Mouse (Mus musculus): Measurements from ENCODE around the gene Fastkd5.
"Not testable (repeated sequence)": the region's sequence is repeated elsewhere in the genome, so short reads cannot be mapped to it uniquely, and the experiment has no call there.

Fastkd5 gene

DNA sequence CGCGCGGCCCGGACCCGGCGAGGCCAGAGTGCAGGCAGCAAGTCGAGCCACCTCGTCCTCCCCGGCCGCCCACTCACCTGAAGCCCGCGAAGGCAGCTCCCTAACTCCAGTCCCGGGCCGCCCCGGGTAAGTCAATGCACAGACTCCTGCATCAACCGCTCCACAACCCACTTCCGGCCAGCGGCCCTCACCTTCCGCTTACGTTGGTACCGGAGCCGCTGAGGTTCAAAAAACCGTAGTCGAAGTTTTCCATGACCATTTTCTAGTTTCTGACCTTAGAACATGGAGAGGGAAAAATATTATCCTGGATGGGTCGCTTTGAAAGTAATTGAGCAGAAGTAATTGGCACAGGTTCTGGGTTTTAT lies at the start of gene Fastkd5, which contains the start of gene Ubox5:
TSS of gene Fastkd5 (minus strand) at position 189 of the 365 bp plus-strand sequence.
TSS of gene Ubox5 (minus strand) at position 200 of the 365 bp plus-strand sequence.
- peak; percentile 81 to 82 for DNase-seq (ENCODE audit: low spot score in 2 of 2)

DNA sequence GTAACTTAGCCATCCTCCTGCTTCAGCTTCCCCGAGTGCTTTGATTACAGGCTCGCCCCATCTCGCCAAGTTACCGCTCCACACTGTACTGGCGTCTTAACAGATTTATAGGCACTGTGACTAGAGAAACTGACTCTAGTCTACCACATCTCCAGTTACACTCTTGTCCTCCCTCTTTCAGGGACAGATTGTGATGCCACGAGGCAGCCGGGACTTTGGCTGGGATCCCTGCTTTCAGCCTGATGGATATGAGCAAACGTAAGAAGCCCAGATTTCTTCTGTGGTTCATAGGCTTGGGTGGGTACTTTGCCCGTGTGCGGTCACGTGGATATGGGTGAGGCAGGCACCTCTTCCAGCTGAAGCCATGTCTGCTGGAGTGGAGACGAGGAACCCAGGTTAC lies 49.3 kb upstream of the Fastkd5 start:
- no peak for DNase-seq (ENCODE audit: low spot score in 2 of 2)

DNA sequence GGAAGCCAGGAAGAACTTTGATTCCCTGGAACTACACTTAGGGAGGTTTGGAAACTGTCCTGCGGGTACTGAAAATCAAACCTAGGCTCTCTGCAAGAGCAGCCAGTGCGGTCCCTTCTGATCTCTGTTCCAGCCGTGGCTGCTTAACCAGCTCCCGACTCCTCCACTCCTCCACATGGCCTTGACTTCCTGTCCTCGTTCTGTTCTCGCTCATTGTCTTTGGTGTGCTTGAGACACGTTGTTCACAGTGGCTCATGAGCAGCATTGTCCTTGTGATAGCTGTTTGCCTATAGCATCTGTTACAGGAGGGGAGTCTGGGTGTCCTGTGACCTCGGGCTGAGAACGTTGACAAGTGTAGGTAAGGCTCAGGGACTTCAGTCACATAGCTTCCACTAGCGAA lies 47.4 kb upstream of the Fastkd5 start:
- DNase-seq (ENCODE audit: low spot score in 2 of 2) = no peak

DNA sequence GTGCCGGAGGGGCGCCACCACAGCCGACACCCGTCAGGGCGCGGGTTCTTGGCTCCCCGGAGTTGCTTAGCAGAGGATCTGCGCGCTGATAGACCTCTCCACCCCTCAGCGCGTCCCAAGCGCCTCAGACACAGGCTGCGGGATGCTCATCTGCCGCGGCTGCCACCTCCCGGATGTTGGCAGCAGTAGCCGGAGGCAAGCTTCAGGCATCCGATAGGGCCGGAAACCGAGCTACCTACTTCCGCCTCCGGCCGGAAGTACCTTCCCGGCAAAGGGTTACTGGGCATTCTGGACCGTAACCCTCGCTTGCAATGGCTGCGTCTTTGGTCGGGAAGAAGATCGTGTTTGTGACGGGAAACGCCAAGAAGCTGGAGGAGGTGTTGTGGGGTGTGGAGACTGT lies 37.7 kb upstream of the Fastkd5 start, which contains the start of gene Itpa:
TSS of gene Itpa (plus strand) at position 52 of the 400 bp plus-strand sequence.
- DNase-seq (ENCODE audit: low spot score in 2 of 2) = peak; percentile 75 to 84

DNA sequence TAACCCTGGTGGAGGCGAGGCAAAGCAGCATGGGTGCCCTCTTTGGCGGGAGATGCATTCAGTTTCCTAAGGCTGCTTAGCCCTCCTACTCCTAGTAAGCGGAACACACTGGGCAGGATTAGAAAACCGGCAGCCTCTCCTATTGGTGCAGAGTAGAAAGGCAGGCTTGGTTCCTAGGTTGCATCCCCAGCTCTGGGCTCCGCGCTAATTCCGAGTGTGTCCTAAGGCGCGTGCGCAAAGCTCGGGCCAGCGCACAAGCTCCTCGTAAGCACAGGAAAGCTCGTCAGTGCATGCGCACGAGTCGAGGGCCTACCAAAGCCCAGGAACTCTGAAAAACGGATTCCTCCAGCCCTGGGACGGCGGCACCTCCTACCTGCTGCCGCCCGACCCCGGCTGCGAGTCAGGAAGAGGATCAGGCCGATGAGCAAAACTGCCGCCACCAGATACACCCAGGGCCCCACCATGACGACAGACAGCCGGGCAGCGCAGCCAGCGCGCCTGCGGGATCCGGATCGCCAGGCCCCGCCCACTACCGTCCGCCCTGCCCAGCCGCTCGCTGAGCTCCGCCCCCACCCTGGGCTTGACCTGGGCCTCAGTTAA lies 34.4 kb upstream of the Fastkd5 start, which contains the start of gene Ddrgk1:
TSS of gene Ddrgk1 (minus strand) at position 558 of the 600 bp plus-strand sequence.
- DNase-seq (ENCODE audit: low spot score in 2 of 2) = peak; percentile 87 to 88

DNA sequence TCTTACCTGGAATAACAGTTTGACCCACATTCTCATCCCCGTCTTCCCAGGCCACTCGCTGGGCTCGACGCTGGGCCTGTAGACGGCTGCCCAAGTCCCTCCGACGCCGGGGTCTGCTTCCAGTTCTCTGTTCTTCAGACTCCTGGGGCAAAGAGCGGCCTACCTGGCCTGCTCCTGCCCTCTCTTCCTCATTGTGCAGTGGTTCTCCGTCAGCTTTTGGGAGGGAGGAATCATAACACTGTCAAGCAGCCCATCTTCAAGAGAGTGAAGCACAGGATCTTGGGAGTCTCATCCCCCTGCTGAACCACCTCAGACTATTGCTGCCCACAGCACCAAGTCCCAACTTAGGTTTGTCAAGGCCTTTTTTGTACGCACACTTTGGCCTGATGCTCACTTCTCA lies 33.5 kb upstream of the Fastkd5 start:
- DNase-seq (ENCODE audit: low spot score in 2 of 2) = no peak

DNA sequence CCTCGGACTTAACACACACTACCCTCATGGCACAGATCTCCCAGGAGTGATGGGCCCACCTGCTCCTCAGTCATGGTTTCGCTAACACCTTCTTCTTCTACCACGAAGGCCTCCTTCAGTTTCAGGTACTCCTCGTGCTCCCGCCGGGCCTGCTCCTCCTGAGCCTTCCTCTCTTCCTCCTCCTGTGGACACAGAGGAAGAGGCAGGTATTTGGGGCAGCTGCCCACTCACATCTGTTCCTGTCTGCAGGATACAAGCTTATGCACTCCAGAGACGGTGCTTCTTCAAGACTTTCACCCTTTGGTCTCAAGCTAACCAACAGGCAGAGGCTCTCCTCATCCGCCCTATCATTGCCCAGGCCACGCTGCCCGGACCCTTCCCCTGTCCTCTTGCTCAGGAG lies 28.7 kb upstream of the Fastkd5 start:
- DNase-seq (ENCODE audit: low spot score in 2 of 2) = no peak

DNA sequence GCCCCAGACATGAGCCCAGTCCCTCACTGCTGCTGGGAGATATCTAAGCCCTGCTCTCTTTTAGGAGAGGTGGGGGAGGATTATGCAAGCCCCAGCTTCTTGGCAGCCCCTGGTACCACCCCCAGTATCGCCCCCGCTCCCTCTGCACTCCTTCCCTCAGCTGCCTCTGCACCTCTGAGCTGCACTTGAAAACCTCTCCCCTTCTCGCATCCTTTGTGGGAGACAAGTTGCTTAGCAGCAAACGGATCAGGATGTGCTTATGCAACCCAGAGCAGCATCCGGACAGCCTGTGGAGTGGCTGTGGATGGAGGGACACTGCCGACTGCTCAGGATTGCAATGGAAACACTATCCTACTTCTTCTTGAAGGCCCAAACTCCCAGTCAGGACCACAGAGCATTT lies 27.7 kb upstream of the Fastkd5 start:
- DNase-seq (ENCODE audit: low spot score in 2 of 2) = no peak

DNA sequence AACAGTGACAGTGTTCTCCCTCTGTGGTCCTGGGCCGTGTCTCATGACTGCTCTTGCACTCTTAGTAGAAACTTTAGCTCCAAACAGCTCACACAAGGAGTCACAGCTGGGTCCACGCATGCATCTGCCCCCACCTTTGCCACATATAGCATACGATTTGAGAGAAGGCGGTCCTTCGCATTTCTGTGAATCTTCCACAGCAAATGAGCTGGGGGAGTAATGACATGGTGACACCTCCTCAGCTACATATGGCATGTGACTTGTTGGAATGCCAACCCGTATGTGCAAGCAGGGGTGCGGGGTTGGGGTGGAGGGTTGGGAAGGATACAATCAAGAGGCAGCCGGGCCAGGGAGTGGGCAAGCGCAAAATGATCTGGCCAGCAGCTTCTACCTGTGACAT lies 26.7 kb upstream of the Fastkd5 start:
- no peak for DNase-seq (ENCODE audit: low spot score in 2 of 2)

DNA sequence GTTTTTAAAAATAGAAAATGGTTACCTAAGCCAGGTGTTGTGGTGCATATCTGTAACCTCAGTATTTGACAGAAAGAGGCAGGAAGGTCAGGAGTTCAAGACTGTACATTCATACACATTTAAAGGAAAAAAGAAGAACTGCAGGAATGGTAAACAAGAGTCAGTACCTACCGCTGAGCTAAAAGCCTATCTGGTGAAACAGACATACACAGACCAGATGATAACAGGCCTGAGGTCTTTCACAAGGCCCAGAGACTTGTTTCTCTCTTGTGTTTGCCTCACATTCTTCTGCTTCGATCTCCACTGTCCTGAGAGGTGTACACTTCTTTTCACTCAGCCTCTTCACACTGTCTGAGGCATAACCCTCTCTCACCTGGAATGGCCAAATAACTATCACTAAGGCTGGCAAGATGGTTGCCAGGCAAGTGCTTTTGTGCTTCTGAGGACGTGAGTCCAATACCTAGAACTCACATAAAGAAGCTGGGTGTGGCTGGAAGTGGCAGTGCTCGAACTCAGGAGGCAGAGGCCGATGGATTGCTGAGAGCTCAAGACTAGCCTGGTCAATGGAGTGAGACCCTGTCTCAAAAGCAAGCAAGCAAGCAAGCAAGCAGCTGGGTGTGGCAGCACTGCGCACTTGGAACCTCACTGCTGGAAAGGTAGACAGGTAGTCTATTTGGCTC lies 26.0 kb upstream of the Fastkd5 start:
- DNase-seq (ENCODE audit: low spot score in 2 of 2) = no peak

DNA sequence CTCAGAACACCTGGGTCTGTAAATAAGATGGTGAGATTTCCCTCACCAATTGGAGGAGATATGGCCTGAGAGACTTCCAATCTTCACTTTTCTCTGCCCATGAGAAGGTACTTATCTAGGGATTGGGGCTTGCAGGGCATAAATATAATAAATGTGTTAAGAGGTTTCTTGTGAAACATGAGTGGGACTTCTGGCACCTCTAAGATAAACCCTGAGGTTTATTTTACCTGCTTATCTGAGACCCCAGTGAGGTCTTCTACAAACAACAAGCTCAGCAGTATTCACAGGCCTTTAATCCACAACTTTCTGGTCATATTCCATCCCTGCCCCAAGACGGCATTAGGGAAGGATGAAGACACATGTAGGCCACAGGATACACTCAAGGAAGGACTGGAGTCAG lies 23.9 kb upstream of the Fastkd5 start:
- no peak for DNase-seq (ENCODE audit: low spot score in 2 of 2)

DNA sequence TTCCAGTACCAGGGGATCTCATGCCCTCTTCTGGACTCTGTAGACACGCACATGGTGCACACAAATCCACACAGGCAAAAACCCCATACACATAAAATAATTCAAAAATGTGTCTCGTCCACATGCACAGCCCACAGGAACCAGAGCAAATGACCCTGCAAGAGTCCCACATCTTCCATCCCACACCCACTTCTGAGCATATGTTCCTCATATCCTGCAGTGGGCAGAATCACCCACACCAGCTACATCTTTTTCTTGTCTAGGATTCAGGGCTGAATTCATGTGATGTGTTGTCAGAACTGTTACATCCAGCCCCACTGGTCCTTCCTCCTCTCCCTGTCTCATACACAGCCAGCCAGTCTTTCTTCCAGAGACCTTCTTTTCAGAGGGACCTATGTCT lies 23.5 kb upstream of the Fastkd5 start:
- DNase-seq (ENCODE audit: low spot score in 2 of 2) = no peak

DNA sequence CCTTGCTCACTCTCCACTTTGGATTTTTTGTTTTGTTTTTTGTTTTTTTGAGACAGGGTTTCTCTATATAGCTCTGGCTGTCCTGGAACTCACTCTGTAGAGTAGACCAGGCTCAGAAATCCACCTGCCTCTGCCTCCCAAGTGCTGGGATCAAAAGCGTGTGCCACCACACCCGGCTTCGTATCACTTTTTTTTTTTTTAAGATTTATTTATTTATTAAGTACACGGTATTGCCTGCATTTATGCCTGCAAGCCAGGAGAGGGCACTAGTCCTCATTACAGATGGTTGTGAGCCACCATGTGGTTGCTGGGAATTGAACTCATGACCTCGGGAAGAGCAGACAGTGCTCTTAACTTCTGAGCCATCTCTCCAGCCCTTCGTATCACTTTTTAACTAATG lies 19.2 kb upstream of the Fastkd5 start:
- not testable (repeated sequence) for DNase-seq (ENCODE audit: low spot score in 2 of 2)

DNA sequence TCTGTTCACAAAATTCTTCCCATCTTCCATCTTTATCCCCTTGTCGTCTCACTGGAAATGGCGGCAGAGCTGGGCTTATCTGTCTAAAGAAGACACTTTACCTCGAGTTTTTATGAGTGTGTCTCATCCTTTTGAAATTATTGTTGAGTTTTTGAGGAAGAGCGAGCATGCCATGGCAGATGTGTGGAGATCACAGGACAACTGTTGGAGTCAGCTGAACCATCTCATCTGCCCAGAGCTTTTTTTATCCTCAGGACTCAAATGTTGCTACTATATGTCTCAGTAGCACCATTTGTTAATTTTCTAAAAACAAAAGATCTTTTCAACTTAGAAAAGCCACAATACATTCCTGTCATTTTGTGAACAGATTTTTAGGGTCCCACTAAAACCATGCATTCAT lies 15.4 kb upstream of the Fastkd5 start:
- DNase-seq (ENCODE audit: low spot score in 2 of 2) = no peak

DNA sequence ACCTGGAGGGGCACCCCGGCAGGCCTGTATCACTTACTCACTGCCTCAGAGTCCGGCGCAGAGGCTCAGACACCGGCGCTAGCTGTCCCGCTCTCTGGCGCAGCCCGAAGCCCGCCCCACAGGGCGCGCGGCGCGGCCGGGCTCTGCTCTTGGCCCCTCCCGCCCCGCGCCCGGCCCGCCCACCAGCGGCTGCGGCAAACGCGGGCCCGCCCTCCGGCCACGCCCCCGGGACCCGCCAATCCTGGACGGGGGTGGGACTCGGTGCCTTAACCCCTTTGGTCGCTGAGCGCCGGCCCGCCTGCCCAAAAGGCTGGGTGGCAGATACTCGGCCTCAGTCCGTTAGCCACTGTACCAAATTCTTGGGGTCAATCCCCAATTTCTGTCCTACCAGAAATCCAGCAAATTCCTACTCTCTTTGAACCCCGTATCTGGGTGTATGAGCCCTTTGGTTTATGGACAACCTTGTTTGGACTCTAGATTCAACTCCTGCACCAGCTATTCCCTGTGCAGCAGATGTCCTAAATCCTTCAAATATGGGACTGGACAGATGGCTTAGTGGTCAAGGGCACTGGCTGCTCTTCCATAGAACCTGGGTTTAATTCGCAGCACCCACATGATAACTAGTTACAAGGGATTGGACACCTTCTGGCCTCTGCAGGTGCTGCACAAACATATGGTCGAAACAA lies 13.0 kb upstream of the Fastkd5 start, which contains the start of gene Lzts3:
TSS of gene Lzts3 (minus strand) at position 120 of the 686 bp plus-strand sequence.
- DNase-seq (ENCODE audit: low spot score in 2 of 2) = peak; percentile 84 to 89

DNA sequence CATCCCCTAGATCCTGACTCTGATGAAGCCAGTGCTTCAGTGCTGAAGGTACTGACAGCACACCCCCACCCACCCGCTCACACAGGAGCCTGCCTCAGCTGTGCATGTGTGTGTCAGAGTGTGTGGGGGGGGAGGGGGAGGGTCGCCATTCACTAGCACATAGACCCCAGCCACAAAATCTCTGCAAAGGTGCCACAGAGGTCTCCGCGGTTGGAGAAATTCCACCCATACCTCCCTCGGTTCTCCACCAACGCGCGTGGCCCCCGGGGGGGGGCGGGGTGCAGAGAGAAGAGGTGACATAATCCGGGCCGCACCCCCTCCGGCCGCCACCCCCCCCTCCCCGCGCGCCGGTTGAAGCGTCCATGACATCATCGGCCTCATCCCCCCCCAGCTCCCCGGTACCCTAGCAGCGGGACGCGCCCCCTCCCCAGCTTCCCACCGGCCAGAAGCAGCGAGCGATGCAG lies 12.4 kb upstream of the Fastkd5 start:
- no peak for DNase-seq (ENCODE audit: low spot score in 2 of 2)

DNA sequence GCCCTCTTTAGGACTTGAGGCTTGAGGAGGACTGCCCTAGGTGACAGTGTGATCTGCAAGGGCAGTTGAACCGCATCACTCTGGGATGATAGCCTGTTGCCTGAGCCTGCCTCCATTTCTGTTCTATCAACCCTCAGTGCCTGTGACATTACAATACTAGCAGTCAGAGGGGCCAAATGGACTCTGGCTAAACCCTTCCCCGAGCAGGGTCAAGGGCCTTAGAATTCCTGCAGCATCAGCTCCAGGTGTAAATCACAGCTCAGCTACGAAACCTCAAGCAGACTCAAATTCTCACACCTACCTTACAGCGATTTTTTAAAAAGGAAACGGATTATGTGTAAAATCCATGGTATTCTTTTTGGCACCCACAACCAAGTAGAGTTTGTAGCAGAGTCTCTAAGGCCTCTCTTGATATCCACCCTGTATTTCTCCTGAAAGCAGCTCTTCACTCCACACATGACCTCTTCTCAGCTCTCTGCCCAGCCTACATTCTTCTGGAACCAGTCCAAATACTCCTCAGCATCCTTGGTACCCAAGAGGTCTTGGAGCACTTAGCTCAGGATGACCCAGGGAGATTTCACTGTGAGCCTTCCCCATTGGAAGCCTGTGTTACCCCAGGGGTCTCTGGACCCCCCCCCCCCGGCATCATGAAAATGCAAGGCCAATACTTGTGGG lies 11.7 kb upstream of the Fastkd5 start:
- no peak for DNase-seq (ENCODE audit: low spot score in 2 of 2)

DNA sequence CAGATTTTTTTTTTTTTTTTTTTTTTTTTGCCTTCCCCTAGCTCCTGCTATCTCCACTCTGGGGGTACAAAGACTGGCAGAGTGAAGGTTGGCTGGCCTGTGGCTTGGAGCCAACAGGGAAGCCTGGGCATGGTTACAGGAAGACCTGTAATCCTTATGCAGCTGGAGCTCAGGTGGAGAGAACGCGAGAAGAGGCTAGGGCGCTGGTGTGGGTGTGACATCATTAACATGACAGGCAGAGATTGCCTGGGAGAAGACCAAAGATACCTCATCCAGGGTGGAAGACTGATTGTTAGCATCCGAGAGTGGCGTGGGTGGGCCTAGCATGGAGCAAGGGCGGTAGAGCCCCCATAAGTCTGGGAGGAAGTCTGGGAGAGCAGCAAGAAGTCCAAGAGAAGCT lies 9.4 kb upstream of the Fastkd5 start:
- DNase-seq (ENCODE audit: low spot score in 2 of 2) = no peak

DNA sequence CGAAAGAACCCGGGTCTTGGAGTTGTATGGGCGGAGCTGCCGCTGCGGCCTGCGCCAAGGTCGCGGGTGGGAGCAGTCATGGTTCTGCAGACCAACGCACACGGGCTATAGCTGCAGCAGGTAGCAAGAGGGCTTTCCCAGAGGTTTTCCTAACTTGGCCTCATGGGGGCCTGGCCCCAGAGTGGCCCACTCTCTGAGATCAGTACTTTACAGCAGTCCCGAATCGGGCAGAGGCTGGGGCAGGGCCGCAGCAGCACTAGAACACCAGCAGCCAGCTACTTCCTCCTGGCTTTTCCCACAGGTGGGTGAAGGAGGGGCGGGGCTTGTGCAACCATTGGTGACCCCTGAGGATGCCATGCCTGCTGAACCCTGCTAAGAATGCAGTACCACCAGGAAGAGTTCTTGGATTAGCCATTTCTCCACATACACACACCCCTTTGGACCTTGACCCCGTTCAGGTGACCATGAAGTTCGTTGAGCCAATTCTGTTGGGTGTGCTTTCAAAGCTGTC lies 8.3 kb upstream of the Fastkd5 start:
- no peak for DNase-seq (ENCODE audit: low spot score in 2 of 2)

DNA sequence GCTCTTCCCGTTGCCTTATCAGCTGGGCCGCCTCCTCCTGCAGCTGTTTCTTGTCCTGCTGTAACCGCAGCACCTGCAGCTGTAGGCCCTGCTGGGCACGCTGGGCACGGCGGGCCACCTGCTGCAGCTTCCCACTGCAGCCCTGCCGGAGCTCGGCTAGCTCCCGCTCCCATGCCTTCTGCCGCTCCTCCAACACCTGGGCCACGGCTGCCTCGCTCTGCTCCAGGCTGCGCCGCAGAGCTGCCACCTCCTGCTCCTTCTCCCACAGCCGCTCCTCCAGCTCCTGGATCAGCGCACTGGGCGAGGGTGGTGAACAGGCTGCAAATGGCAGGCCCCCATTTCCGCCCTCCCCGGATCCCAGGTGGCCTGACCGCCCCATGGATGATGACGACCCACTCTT lies 6.0 kb upstream of the Fastkd5 start:
- DNase-seq (ENCODE audit: low spot score in 2 of 2) = no peak

DNA sequence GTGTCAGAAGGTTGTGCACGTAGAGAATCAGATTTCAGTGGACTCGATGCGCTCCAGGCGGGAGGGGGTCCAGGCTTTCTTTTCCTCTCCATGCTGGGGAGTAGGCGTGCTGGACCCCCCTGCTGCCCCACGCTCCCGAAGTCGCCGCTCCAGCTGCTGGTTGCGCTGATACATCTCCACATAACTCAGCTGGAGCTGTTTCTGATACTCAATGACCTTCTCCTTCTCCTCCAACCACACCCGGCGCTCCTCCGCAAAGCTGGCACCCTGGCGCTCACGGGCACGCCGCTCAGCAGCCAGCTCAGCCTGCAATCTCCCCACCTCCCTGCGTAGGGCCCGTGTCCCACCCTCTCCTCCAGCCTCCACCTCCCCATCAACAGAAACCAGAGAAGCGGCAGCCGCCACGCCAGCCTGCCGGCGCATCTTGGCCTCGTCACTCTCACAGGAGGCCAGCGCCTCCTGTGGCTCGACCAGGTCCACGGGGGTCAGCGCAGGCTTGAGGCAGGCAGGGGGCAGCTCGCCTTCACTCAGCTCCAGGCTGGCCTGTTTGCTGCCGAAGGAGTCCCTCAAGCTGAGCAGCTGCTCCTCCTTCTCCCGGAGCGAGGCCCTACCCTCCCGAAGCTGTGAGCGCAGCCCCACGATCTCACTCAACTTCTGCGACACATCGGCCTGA lies 5.0 kb upstream of the Fastkd5 start:
- DNase-seq (ENCODE audit: low spot score in 2 of 2) = peak; percentile 9 to 22

Data from natural killer cell, adult 2 months (primary cell).